Mouse (Mus musculus) CH12F3 (cell line): ENCODE data around the gene Pla2g15.

Experiments used
- in situ Hi-C: fragments of 300-500 bp; cut with MboI; formaldehyde crosslinking; loops from 2 replicates; pipeline ENCODE4 v1.14.3; 2020; ENCODE audit warnings: low sequenced_read_pairs

The Pla2g15 gene

GRCm38 (mm10) chr8:106149801-106150652, at the start of gene Pla2g15:
Gene Pla2g15, plus strand, starts transcription at chr8:106150399.
- in situ Hi-C loops, result loop anchor here (10.0 kb wide), 1 partner anchor 255 kb away; no protein-coding TSS in a partner anchor

GRCm38 (mm10) chr8:106102321-106102720, 47.9 kb upstream of the Pla2g15 start:
- in situ Hi-C loops, result no loop called here

GRCm38 (mm10) chr8:106103888-106104287, 46.3 kb upstream of the Pla2g15 start:
- in situ Hi-C loops, result no loop called here

- in situ Hi-C loops, result no loop called here
Observed at GRCm38 (mm10) chr8:106106193-106106592, 44.0 kb upstream of the Pla2g15 start.

- in situ Hi-C loops, result no loop called here
Observed at GRCm38 (mm10) chr8:106108080-106108479, 42.1 kb upstream of the Pla2g15 start.

- in situ Hi-C loops, result no loop called here
Observed at GRCm38 (mm10) chr8:106108729-106109128, 41.5 kb upstream of the Pla2g15 start.

GRCm38 (mm10) chr8:106112041-106112440, 38.2 kb upstream of the Pla2g15 start:
- in situ Hi-C loops, result no loop called here

- in situ Hi-C loops, result no loop called here
Observed at GRCm38 (mm10) chr8:106112514-106112913, 37.7 kb upstream of the Pla2g15 start.

GRCm38 (mm10) chr8:106115897-106116296, 34.3 kb upstream of the Pla2g15 start:
- in situ Hi-C loops, result no loop called here

- in situ Hi-C loops, result no loop called here
Observed at GRCm38 (mm10) chr8:106123443-106123842, 26.8 kb upstream of the Pla2g15 start.

- in situ Hi-C loops, result no loop called here
Observed at GRCm38 (mm10) chr8:106126055-106126454, 24.1 kb upstream of the Pla2g15 start.

- in situ Hi-C loops, result no loop called here
Observed at GRCm38 (mm10) chr8:106127054-106127453, 23.1 kb upstream of the Pla2g15 start.

GRCm38 (mm10) chr8:106127882-106128410, 22.3 kb upstream of the Pla2g15 start:
- in situ Hi-C loops, result no loop called here

- in situ Hi-C loops, result no loop called here
Observed at GRCm38 (mm10) chr8:106129232-106129930, 20.8 kb upstream of the Pla2g15 start.

- in situ Hi-C loops, result no loop called here
Observed at GRCm38 (mm10) chr8:106129997-106130396, 20.2 kb upstream of the Pla2g15 start.

GRCm38 (mm10) chr8:106130505-106130904, 19.7 kb upstream of the Pla2g15 start:
- in situ Hi-C loops, result no loop called here

GRCm38 (mm10) chr8:106131021-106131420, 19.2 kb upstream of the Pla2g15 start:
- in situ Hi-C loops, result no loop called here

- in situ Hi-C loops, result no loop called here
Observed at GRCm38 (mm10) chr8:106131488-106132222, 18.5 kb upstream of the Pla2g15 start.

GRCm38 (mm10) chr8:106132356-106132755, 17.8 kb upstream of the Pla2g15 start:
- in situ Hi-C loops, result no loop called here

GRCm38 (mm10) chr8:106133526-106133925, 16.7 kb upstream of the Pla2g15 start:
- in situ Hi-C loops, result no loop called here

GRCm38 (mm10) chr8:106133946-106134345, 16.3 kb upstream of the Pla2g15 start:
- in situ Hi-C loops, result no loop called here
